Mouse (Mus musculus) layer of hippocampus, adult 9-11 months (tissue): ENCODE results near the gene Pacs1.

ENCODE experiments used
- DNase-seq: peaks from one replicate; pipeline ENCODE4 v3.0.0; 2022

The Pacs1 gene

GRCm38 (mm10) chr19:5272801-5273733 lies at the start of gene Pacs1:
TSS of gene Pacs1 (minus strand) at chr19:5273119.
- DNase-seq, result peak; percentile 88

- no peak for DNase-seq
Measured at GRCm38 (mm10) chr19:5313189-5313588, 40.3 kb upstream of the Pacs1 start.

GRCm38 (mm10) chr19:5309025-5309424 lies 36.1 kb upstream of the Pacs1 start:
- DNase-seq, result no peak

GRCm38 (mm10) chr19:5306968-5307734 lies 34.2 kb upstream of the Pacs1 start:
- no peak for DNase-seq

- no peak for DNase-seq
Measured at GRCm38 (mm10) chr19:5306279-5306678, 33.4 kb upstream of the Pacs1 start.

- DNase-seq, result no peak
Measured at GRCm38 (mm10) chr19:5302455-5302854, 29.5 kb upstream of the Pacs1 start.

- no peak for DNase-seq
Measured at GRCm38 (mm10) chr19:5300588-5300987, 27.7 kb upstream of the Pacs1 start.

GRCm38 (mm10) chr19:5297903-5298800 lies 25.2 kb upstream of the Pacs1 start, which contains the start of gene Gal3st3:
TSS of gene Gal3st3 (plus strand) at chr19:5298331.
- peak; percentile 50 for DNase-seq

- peak; percentile 84 for DNase-seq
Measured at GRCm38 (mm10) chr19:5296630-5297029, 23.7 kb upstream of the Pacs1 start.

GRCm38 (mm10) chr19:5295736-5296075 lies 22.8 kb upstream of the Pacs1 start:
- DNase-seq, result no peak

- peak; percentile 99 for DNase-seq
Measured at GRCm38 (mm10) chr19:5294972-5295735, 22.2 kb upstream of the Pacs1 start, which contains the start of gene Sf3b2. TSS of gene Sf3b2 (minus strand) at chr19:5295455.

GRCm38 (mm10) chr19:5278381-5278780 lies 5.5 kb upstream of the Pacs1 start:
- no peak for DNase-seq

GRCm38 (mm10) chr19:5277140-5277539 lies 4.2 kb upstream of the Pacs1 start:
- no peak for DNase-seq

- no peak for DNase-seq
Measured at GRCm38 (mm10) chr19:5276531-5276930, 3.6 kb upstream of the Pacs1 start.

- no peak for DNase-seq
Measured at GRCm38 (mm10) chr19:5275736-5276135, 2.8 kb upstream of the Pacs1 start.

- no peak for DNase-seq
Measured at GRCm38 (mm10) chr19:5274641-5275040, 1.7 kb upstream of the Pacs1 start.

GRCm38 (mm10) chr19:5273916-5274315 lies 997 bp upstream of the Pacs1 start:
- DNase-seq, result no peak

- DNase-seq, result peak; percentile 20
Measured at GRCm38 (mm10) chr19:5272326-5272795, 558 bp downstream of the Pacs1 start.

- DNase-seq, result no peak
Measured at GRCm38 (mm10) chr19:5271430-5271829, 1.5 kb downstream of the Pacs1 start.

- DNase-seq, result no peak
Measured at GRCm38 (mm10) chr19:5269392-5269791, 3.5 kb downstream of the Pacs1 start.

- no peak for DNase-seq
Measured at GRCm38 (mm10) chr19:5268875-5269274, 4.0 kb downstream of the Pacs1 start.

GRCm38 (mm10) chr19:5268017-5268416 lies 4.9 kb downstream of the Pacs1 start:
- DNase-seq, result no peak
